Mouse (Mus musculus): ENCODE measurements around the gene Lrfn3.

The Lrfn3 gene

DNA sequence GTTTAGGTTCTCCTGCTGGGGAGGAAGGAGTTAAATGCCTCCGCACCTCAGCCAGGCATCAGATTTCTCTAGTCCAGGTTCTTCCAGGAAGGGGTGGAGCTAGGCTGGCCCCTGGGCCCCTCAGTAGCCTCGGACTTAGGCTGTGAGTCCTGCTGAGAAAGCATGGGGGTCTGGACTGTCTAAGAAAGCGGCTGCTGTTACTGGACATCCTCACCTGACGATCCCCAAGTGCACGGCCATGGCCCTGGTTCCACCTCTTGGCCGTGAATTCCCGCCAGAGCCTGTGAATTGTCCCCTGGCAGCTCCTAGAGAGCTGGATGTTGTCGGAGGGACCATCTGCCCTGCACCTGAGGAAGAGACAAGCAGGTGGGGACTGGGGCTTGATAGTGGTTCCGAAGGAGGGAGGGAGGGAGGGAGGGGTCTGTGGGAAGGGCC is 47.8 kb downstream of the Lrfn3 start, which contains the start of gene Syne4:
Gene Syne4 (plus strand): TSS at position 87 of the 435 bp plus-strand sequence.
- DNase-seq (ENCODE audit: low spot score in 2 of 2), result no peak

DNA sequence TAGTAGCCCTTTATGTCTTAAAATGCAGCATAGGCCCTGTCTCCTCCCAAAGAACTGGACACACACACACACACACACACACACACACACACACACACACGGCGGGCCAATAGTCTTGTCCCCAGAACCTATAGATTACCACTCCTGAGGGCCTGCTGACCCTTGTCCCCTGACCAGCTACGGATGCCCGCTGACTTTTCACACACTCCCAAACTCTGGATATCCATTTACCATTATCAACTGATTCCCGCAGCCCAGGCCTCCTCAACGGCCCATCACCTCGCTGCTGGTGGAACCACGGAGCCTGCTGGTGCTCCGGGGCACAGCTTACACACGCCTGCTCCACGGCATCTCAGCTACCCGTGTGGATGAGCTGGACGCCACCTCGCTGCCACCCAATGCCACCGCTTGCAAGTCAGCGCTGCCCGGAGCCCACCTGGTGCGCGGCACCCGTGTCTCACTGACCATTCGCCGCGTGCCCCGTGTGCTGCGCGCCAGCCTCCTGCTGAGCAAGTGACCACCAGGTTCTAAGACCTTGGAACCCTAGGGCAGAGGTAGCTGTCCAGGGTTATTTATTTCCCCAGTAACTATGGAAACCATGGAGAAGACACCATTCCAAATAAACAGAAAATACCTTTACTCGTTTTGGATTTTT is 48.8 kb downstream of the Lrfn3 start:
- DNase-seq (ENCODE audit: low spot score in 2 of 2), result no peak

- DNase-seq (ENCODE audit: low spot score in 2 of 2), result no peak
Observed at GRCm38 (mm10) chr7:30310136-30310535, 52.4 kb downstream of the Lrfn3 start.

DNA sequence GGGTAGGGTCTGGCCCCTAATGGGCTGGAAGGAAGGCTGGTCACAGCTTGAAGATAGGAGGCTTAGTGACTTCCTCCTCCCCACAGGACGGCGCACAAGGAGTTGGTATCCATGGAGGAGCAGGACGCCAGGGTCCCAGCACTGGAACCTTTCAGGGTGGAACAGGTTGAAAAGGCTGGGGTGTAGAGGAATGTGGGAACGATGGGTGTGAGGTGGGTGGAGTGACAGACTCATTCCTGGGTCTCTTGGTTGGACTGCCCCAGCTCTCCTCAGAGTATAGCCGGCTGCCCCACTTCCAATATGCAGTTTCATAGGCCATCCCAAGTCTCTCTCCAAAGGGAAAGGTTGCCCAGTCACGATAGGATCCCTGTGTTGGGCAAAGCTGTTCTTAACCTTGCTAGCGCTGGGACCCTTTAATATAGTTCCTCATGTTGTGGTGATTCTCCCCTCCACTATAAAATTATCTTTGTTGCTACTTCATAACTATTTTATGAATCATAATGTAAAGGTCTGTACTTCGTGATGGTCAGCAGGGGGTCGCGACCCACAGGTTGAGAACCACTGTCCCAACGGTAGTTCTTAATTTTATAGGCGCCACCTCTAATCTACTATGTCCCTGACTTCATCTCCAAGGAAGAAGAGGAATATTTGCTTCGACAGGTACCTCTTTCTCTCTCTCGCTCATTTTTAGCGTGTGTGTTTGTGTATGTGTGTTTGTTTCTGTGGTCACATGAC is 53.0 kb downstream of the Lrfn3 start:
- no peak for DNase-seq (ENCODE audit: low spot score in 2 of 2)

DNA sequence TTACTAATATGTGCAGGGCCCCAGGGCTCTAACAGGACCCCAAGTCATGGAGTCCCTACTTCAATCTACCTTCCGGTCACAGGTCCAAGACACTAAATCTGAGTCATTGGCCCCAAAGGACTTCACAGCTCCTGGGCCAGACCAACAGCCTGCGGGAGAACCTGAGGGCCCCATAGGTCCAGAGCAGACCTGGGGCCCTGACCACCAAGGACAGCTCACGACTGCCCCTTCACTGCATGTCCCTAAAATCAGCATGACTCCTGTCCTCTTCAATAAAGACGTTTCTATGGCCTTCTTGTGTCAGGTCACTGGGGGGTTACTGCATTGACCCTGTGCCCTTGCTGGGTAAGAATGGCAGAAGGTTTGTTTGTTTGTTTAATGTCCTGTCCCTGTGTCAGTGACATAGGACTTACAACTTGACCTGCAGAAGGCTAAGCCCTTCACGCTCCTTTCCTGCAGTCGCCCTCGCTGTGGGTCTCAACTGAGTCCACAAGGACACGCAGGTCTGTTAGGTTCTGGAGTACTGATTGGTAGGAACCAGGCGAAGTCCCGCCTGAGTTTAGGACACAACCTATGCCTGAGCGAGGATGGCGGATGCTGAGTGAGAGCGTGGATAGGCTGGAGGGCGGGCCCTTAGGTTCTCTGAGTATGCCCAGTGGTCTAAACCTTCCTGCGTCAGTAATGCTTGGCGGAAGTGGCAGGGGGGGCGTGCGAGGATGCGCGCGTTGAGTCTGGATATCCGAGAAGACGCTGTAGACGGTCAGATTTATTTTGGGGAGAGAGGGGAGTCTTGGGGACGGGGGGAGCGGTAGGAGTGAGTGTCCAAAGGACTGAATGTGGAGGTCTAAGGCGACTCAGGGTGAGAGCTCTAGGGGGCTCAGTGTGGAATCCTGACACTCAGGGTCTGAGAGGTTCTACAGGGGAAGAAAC is 54.2 kb downstream of the Lrfn3 start, which contains the start of gene Alkbh6:
Gene Alkbh6 (plus strand): TSS at position 642 of the 930 bp plus-strand sequence.
- DNase-seq (ENCODE audit: low spot score in 2 of 2), result peak; percentile 97 to 99

DNA sequence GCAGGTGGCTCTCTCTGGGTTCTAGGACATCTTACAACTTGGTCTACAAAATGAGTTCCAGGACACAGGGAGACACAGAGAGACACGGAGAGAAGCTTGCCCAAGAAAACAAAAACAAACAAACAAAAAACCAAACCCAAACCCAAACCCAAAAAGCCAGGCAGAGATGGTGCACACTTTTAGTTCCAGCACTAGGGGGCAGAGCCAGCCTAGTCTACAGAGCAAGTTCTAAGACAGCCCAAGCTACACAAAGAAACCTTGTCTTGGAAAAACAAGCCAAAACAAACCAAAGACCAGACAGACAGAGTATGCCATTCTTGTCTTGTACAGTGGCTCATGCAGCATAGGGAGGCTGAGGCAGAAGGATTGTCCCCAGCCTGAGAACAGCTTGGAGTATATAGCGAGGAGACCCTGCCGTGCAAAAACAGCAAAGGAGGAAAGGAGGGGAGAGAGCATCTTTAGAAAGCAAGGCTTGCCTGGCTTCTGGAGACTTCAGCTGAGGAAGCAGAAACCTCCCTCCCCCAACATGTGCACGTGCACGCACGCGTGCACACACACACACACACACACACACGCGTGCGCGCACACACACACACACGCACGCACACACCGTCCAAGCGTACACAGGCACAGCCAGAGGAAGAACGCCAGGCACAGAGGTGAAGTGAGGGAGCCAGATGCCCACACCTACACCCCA is 56.3 kb downstream of the Lrfn3 start:
- DNase-seq (ENCODE audit: low spot score in 2 of 2), result no peak

Measured in right cerebral cortex, postnatal 10 days (tissue).